Mouse (Mus musculus) kidney, adult 2 months (tissue): Measurements from ENCODE around the gene Galnt16.

Experiments
- CTCF ChIP-seq: fragments of 200-500 bp; conservative IDR thresholded peaks from 2 replicates; pipeline ENCODE4 v1.5.1; 2011; ENCODE audit warnings: low read depth, mild to moderate bottlenecking, control low read depth, low read length, moderate library complexity, mixed read lengths; ENCODE audit not compliant: insufficient read depth, insufficient read length
- POLR2A ChIP-seq: fragments of 200-500 bp; IDR thresholded peaks from one replicate; pipeline ENCODE4 v1.6.1; 2011; ENCODE audit warnings: low read depth, low read length, control low read depth

- no peak for TF ChIP-seq POLR2A
- TF ChIP-seq CTCF, result no peak
These were observed 13.5 kb downstream of the Galnt16 start for GRCm38 (mm10) chr12:80531585-80531984.
